Mouse (Mus musculus) myocyte (in vitro differentiated cells): Measurements from ENCODE around the gene Gatad2b.
"Not testable (repeated sequence)": the region's sequence is repeated elsewhere in the genome, so short reads cannot be mapped to it uniquely, and the experiment has no call there.

Experiments used
- CEBPB ChIP-seq: IDR thresholded peaks from 2 replicates; pipeline ENCODE4 v1.6.1; 2011; ENCODE audit warnings: mild to moderate bottlenecking, moderate library complexity; ENCODE audit not compliant: poor library complexity, insufficient read depth, severe bottlenecking
- E2F4 ChIP-seq: IDR thresholded peaks from one replicate; pipeline ENCODE4 v1.6.1; 2011; ENCODE audit warnings: mild to moderate bottlenecking, control low read depth, moderate library complexity; ENCODE audit not compliant: insufficient read depth
- MAX ChIP-seq: IDR thresholded peaks from one replicate; pipeline ENCODE4 v1.6.1; 2011; ENCODE audit warnings: low read depth, mild to moderate bottlenecking, control low read depth
- MYOD1 ChIP-seq, 3 experiments: IDR thresholded peaks; one replicate each; pipeline ENCODE4 v1.6.1; 2011; ENCODE audit warnings: control low read depth in 2 of 3, low read depth in 2 of 3, mild to moderate bottlenecking in 2 of 3, moderate library complexity in 1 of 3; ENCODE audit not compliant: insufficient read length in 2 of 3, control insufficient read depth in 1 of 3
- MYOG ChIP-seq, 3 experiments: IDR thresholded peaks; one replicate each; pipeline ENCODE4 v1.6.1; 2011; ENCODE audit warnings: control low read depth in 2 of 3, low read depth in 2 of 3, mild to moderate bottlenecking in 2 of 3; ENCODE audit not compliant: insufficient read length in 2 of 3, control insufficient read depth in 1 of 3, insufficient read depth in 1 of 3
- POLR2A ChIP-seq: IDR thresholded peaks from one replicate; pipeline ENCODE4 v1.6.1; 2011; ENCODE audit warnings: low read depth, mild to moderate bottlenecking, control low read depth, moderate library complexity; ENCODE audit not compliant: insufficient read length
- POLR2AphosphoS2 ChIP-seq: IDR thresholded peaks from one replicate; pipeline ENCODE4 v1.6.1; 2011; ENCODE audit warnings: low read depth, control low read depth; ENCODE audit not compliant: insufficient read length
- REST ChIP-seq: IDR thresholded peaks from one replicate; pipeline ENCODE4 v1.6.1; 2011; ENCODE audit warnings: mild to moderate bottlenecking, control low read depth, moderate library complexity; ENCODE audit not compliant: insufficient read depth, insufficient read length
- TCF12 ChIP-seq: IDR thresholded peaks from one replicate; pipeline ENCODE4 v1.6.1; 2011; ENCODE audit warnings: mild to moderate bottlenecking, control low read depth; ENCODE audit not compliant: poor library complexity, insufficient read depth, severe bottlenecking
- TCF3 ChIP-seq: IDR thresholded peaks from one replicate; pipeline ENCODE4 v1.6.1; 2011; ENCODE audit warnings: low read depth, control low read depth; ENCODE audit not compliant: insufficient read length
- USF1 ChIP-seq: IDR thresholded peaks from one replicate; pipeline ENCODE4 v1.6.1; 2011; ENCODE audit warnings: low read depth, mild to moderate bottlenecking, control low read depth, moderate library complexity

DNA sequence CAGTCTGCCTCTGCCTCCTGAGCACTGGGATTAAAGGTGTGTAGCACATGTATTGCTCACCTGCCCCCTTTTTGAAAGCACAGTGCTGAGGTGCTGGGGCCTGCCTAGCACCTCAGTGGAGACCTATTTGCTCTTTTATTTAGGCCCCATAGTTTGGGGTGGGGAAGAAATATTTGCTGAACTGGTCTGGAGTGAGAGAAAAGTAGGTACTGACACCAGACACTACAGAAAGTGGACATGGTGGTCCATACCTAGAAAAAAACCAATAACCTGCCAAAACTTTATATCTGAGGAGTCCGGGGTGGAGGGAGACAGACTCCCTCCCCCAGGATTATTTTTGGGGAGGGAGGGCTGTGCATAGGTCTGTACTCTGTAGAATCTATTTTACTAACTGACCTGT is 39.8 kb upstream of the Gatad2b start:
- not testable (repeated sequence) for TF ChIP-seq POLR2AphosphoS2; MYOG (IDR thresholded peaks at IDR 0.05; ENCODE audit: control insufficient read depth in 1 of 3, insufficient read depth in 1 of 3, insufficient read length in 2 of 3, low read depth in 2 of 3); POLR2A; E2F4; MAX; CEBPB; USF1; REST; TCF12; TCF3; MYOD1 (IDR thresholded peaks at IDR 0.05; ENCODE audit: control insufficient read depth in 1 of 3, insufficient read length in 2 of 3, low read depth in 2 of 3)
